Mouse (Mus musculus) kidney, adult 2 months (tissue): Measurements from ENCODE around the gene Nfkb2. TPM values are rescaled to one million over a fixed set of nuclear protein-coding genes. Genes with fewer than 3 reads are reported as not detected.

Experiments used
- DNase-seq: peaks from one replicate; pipeline ENCODE4 v3.0.0; 2021
- H3K27ac ChIP-seq: fragments of 200-500 bp; 2 replicates; pipeline ENCODE4 v1.5.1; 2012; ENCODE audit warnings: low read depth, low read length, control low read depth, inconsistent platforms; ENCODE audit not compliant: insufficient read depth
- H3K27me3 ChIP-seq: fragments of 200-500 bp; replicated peaks from 2 replicates; pipeline ENCODE4 v1.6.1; 2012; ENCODE audit warnings: mild to moderate bottlenecking, moderate library complexity, low read length, inconsistent platforms; ENCODE audit not compliant: control insufficient read depth, insufficient read depth
- H3K36me3 ChIP-seq: fragments of 200-500 bp; 2 replicates; pipeline ENCODE4 v1.6.1; 2012; ENCODE audit warnings: mild to moderate bottlenecking, moderate library complexity, low read length, inconsistent platforms; ENCODE audit not compliant: control insufficient read depth, insufficient read depth
- H3K4me1 ChIP-seq: fragments of 200-500 bp; 2 replicates; pipeline ENCODE4 v1.6.1; 2011; ENCODE audit warnings: low read length; ENCODE audit not compliant: control insufficient read depth, insufficient read depth
- H3K4me3 ChIP-seq: fragments of 200-500 bp; 2 replicates; pipeline ENCODE4 v1.5.1; 2011; ENCODE audit warnings: mild to moderate bottlenecking, low read depth, low read length, control low read depth; ENCODE audit not compliant: insufficient read depth
- CTCF ChIP-seq: fragments of 200-500 bp; conservative IDR thresholded peaks from 2 replicates; pipeline ENCODE4 v1.5.1; 2011; ENCODE audit warnings: low read depth, mild to moderate bottlenecking, control low read depth, low read length, moderate library complexity, mixed read lengths; ENCODE audit not compliant: insufficient read depth, insufficient read length
- POLR2A ChIP-seq: fragments of 200-500 bp; IDR thresholded peaks from one replicate; pipeline ENCODE4 v1.6.1; 2011; ENCODE audit warnings: low read depth, low read length, control low read depth
- WGBS: fragments of 180-500 bp; shearing (Covaris S2); methylation state at CpG from one replicate; pipeline ENCODE4 v1.1.7; 2018; 5-methylcytosine and 5-hydroxymethylcytosine counted together
- polyA plus RNA-seq: library from polyadenylated mRNA; depleted of rRNA; stranded (reverse); fragments of >200 nt; gene quantifications from 2 replicates; pipeline ENCODE4 v1.2.3, GENCODE M21; 2012; rRNA removed

The Nfkb2 gene
- polyA plus RNA-seq, 1 experiment: 25.4 TPM

DNA sequence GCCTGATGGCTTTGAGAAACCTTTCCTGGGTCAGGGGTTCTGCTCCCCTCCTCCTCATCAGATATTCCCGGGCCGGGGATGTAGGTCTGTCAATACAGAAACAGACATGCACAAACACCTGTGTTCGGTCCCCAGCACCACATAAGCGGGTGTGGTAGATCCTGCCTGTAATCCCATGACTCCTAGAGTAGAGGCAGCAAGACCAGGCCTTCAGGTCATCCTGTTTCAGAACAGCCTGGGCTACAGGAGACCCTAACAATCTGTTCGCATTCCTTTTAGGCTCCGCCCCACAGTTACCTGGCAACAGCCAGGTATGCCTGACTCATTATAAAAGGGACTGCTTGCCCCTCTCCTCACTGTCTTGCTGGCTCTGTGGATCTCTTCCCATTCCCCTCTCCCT lies 45.4 kb downstream of the Nfkb2 start:
- no peak for DNase-seq
- 42% methylated on average over 6 of the region's 6 CpGs for WGBS
- Histone ChIP-seq H3K36me3 (no peaks in the 10 kb centered on the region), H3K4me3 (peak overlapping the region; percentile 81), H3K4me1 (peaks cover 6% of the 10 kb centered on the region; the same call in 1 of the 2 replicates), H3K27me3 (no peaks in the 10 kb centered on the region), H3K27ac (no peak overlapping the region)
- TF ChIP-seq CTCF (no peak), POLR2A (no peak)

DNA sequence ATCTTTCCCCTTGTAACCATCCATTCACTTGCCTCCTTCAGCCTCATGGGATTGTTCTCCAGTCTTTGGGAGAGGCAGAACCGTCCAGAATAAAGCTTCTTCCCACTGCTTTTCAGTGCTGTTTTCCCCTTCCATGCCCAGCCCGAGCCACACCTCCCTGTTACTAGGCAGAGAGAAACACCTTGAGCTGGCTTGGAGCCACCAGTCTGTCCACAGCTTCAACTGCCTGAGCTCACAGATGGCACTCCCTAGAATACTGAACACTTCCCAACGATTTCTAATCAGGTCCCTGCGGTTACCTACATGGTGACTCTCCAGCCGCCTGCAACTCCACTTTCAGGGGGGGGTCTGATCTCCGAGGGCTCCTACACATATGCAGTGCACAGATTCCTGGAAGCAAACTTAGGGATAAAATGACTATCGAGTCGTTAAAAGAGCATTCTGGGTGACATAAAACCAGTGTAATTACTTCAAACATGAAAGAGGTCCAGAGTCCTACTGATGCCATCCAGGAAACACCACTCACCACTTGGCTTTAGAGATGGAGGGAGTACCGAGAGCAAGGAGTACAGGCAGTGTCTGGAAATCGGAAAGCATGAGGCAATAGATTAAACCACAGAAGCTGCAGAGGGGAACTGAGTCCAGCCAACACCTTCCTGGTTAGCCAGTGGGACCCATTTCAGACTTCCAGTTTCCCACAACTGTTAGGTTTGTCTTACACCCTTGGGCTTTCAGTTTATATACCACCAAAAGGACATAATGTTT lies 46.2 kb downstream of the Nfkb2 start, which contains the start of gene 2310034G01Rik:
TSS of gene 2310034G01Rik (minus strand) at position 135 of the 765 bp plus-strand sequence.
- no peak within 1 kb of the TSS for H3K27ac ChIP-seq

DNA sequence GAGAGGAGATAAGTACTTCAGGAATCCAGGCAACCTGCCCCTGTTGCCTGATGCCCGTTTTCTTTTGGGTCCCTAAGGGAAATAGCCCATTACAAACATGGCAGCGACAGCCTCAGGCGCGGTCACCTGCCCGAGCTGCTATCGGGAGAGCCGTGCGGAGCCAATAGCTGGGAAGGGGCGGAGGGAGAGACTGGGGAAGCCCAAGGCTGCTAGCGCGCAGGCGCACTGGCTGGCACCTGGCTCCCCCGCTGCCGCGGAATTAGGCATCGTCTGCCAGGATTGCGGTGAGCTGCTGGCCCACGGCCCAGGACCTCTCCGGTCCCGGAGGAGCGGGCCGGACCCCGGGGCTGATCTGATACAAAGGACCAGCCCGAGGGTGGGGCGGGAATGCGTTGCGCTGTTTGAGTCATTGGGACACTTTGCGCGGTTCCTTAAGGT lies 52.6 kb downstream of the Nfkb2 start:
- TF ChIP-seq CTCF (no peak), POLR2A (no peak)
- no peaks in the 10 kb centered on the region for H3K27me3 ChIP-seq
- H3K4me1 ChIP-seq: peaks cover 4% of the 10 kb centered on the region; the same call in 1 of the 2 replicates
- peak overlapping the region; percentile 71 for H3K27ac ChIP-seq
- under 1% methylated on average over 29 of the region's 29 CpGs for WGBS
- H3K36me3 ChIP-seq: no peaks in the 10 kb centered on the region
- DNase-seq: peak; percentile 94
- H3K4me3 ChIP-seq: peak overlapping the region; percentile 75

More for the DNA sequence above, 46.2 kb downstream of the Nfkb2 start, which contains the start of gene 2310034G01Rik:
- no peaks in the 10 kb centered on the region for H3K27me3 ChIP-seq
- no peaks in the 10 kb centered on the region for H3K36me3 ChIP-seq
- 58% methylated on average over 10 of the region's 10 CpGs for WGBS
- H3K4me1 ChIP-seq: peaks cover 6% of the 10 kb centered on the region; the same call in 1 of the 2 replicates
- TF ChIP-seq POLR2A (no peak), CTCF (no peak)
- peak within 1 kb of the TSS; percentile 81 for H3K4me3 ChIP-seq
- DNase-seq: no peak

DNA sequence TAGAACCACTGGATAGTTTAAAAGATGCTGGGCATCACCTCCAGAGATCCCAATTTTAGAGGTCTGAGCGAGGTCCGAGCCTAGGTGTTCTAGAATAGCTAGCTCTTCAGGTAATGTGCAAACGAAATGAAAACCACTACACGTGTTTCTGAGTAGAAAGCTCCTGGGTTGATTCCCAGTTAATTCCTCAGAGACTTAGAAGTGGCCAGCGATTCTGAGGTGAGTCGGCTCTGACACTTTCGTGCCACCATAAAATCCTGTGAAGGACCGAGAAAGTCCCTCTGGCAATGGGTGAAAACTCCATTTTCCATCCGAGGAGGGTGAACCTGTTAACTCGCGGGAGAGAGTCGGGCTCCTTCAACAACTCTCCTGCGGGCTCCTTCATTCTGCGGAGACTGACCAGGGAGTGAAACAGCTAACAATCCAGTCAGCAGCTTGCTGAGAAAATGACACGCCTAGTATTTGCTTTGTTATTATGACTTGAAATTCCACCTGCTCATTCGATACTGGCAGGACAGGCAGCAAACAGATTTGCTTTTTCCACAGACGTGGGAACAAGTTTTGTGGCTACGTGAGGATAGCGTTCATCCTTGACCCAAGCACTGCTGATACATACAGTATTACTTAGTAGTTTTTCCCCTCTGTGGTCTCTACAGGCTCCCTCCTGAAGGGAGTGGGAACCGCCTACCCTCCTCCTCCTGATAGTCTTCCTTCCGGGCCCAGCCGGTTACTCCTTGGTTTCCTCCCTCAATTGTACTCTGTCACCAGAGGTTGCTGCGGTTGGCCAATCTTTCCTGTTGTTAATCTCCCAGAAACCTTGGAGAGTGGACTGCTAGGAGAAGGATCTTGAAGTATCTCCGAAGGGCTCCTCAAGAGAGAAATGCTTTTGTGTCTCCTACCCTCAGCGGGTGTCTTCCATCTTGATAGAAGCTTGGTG lies 53.5 kb downstream of the Nfkb2 start:
- Histone ChIP-seq H3K4me1 (peaks cover 4% of the 10 kb centered on the region; the same call in 1 of the 2 replicates), H3K36me3 (no peaks in the 10 kb centered on the region), H3K27me3 (no peaks in the 10 kb centered on the region), H3K4me3 (peak overlapping the region; percentile 75), H3K27ac (no peak overlapping the region)
- WGBS: 19% methylated on average over 25 of the region's 25 CpGs
- no peak for TF ChIP-seq CTCF
- TF ChIP-seq POLR2A: no peak
- DNase-seq: peak; percentile 25

DNA sequence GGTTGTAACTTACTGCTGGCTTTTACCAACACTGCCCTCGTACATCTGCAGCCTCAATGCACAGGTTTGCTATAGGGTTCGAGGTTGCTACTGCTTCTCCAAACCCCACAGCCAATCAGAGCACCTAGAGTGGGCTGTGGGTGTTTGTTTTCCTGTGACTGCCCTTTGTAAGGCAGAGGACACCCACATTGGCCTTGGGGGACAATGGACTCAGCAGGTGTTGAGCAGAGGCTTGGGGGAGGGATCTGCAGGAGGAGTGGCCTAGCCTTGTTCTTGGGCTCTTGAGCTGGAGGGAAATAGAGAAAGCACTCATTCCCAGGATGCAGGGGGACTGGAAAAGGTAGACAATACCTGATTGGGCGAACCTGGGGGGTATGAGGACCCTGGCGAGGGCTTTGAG lies 54.3 kb downstream of the Nfkb2 start:
- no peak for DNase-seq
- TF ChIP-seq CTCF: no peak
- TF ChIP-seq POLR2A: no peak
- Histone ChIP-seq H3K27ac (no peak overlapping the region), H3K4me3 (no peak overlapping the region), H3K36me3 (no peaks in the 10 kb centered on the region), H3K4me1 (peaks cover 4% of the 10 kb centered on the region; the same call in 1 of the 2 replicates), H3K27me3 (no peaks in the 10 kb centered on the region)
- 81% methylated on average over 4 of the region's 4 CpGs for WGBS

Other genes with a start within 250 kb of the Nfkb2 start
- 8.4 and 10.0 TPM in 2 replicates for gene Nolc1, start 228.5 kb upstream of the Nfkb2 start, polyA plus RNA-seq
- gene Elovl3, start 172.4 kb upstream of the Nfkb2 start, polyA plus RNA-seq: 1.4 and 3.4 TPM in 2 replicates
- gene Pitx3, start 156.0 kb upstream of the Nfkb2 start, polyA plus RNA-seq: 0.05 TPM in 1 of 2 replicates, not detected in the other
- gene Gbf1, start 151.8 kb upstream of the Nfkb2 start, polyA plus RNA-seq: 60.8 and 64.7 TPM in 2 replicates
- gene Psd, start 22.8 kb downstream of the Nfkb2 start, polyA plus RNA-seq: 1.9 and 2.7 TPM in 2 replicates
- 26.1 and 35.8 TPM in 2 replicates for gene Fbxl15, start 23.9 kb downstream of the Nfkb2 start, polyA plus RNA-seq
- gene Cuedc2, start 34.4 kb downstream of the Nfkb2 start, polyA plus RNA-seq: 69.8 and 72.0 TPM in 2 replicates
- 34.7 and 43.8 TPM in 2 replicates for gene Mfsd13a, start 36.8 kb downstream of the Nfkb2 start, polyA plus RNA-seq
- 1.5 and 1.6 TPM in 2 replicates for gene 2310034G01Rik, start 46.0 kb downstream of the Nfkb2 start, polyA plus RNA-seq
- gene Actr1a, start 91.4 kb downstream of the Nfkb2 start, polyA plus RNA-seq: 73.8 and 80.4 TPM in 2 replicates
- 38.2 and 39.7 TPM in 2 replicates for gene Sufu, start 92.6 kb downstream of the Nfkb2 start, polyA plus RNA-seq
- gene Trim8, start 197.4 kb downstream of the Nfkb2 start, polyA plus RNA-seq: 41.3 and 43.6 TPM in 2 replicates